Mouse (Mus musculus) heart, embryonic 15.5 days (tissue): Measurements from ENCODE around the gene 1700061G19Rik. TPM values are rescaled to one million over a fixed set of nuclear protein-coding genes. Genes with fewer than 3 reads are reported as not detected.

Experiments used
- ATAC-seq: fragments of 200-750 bp; cut with Nextera tagmentation; replicated peaks from 2 replicates; pipeline ENCODE4 v1.8.0; 2017; ENCODE audit warnings: low read depth, moderate TSS enrichment; ENCODE audit not compliant: insufficient number of reproducible peaks, insufficient read depth, low FRiP score
- H3K27ac ChIP-seq: fragments of 300-500 bp; sonication (generic); 2 replicates; pipeline ENCODE4 v1.5.1; 2015; ENCODE audit warnings: mild to moderate bottlenecking, inconsistent platforms
- H3K27me3 ChIP-seq: fragments of 300-500 bp; sonication (generic); 2 replicates; pipeline ENCODE4 v1.6.1; 2015; ENCODE audit warnings: inconsistent platforms
- H3K36me3 ChIP-seq: fragments of 300-500 bp; sonication (generic); 2 replicates; pipeline ENCODE4 v1.6.1; 2015; ENCODE audit warnings: mild to moderate bottlenecking, inconsistent platforms
- H3K4me1 ChIP-seq: fragments of 300-500 bp; sonication (generic); replicated peaks from 2 replicates; pipeline ENCODE4 v1.6.1; 2015; ENCODE audit warnings: inconsistent platforms
- H3K4me2 ChIP-seq: fragments of 300-500 bp; sonication (generic); 2 replicates; pipeline ENCODE4 v1.6.1; 2015; ENCODE audit warnings: inconsistent platforms, mild to moderate bottlenecking, moderate library complexity
- H3K4me3 ChIP-seq: fragments of 300-500 bp; sonication (generic); 2 replicates; pipeline ENCODE4 v1.5.1; 2015; ENCODE audit warnings: mild to moderate bottlenecking, inconsistent platforms
- H3K9ac ChIP-seq: fragments of 300-500 bp; sonication (generic); 2 replicates; pipeline ENCODE4 v1.6.1; 2015; ENCODE audit warnings: mild to moderate bottlenecking, inconsistent platforms
- H3K9me3 ChIP-seq: fragments of 300-500 bp; sonication (generic); replicated peaks from 2 replicates; pipeline ENCODE4 v1.6.1; 2016; ENCODE audit warnings: inconsistent platforms
- WGBS: fragments of 180-500 bp; shearing (Covaris S2); methylation state at CpG from one replicate; pipeline ENCODE4 v1.1.7; 2015; ENCODE audit warnings: mixed read lengths; 5-methylcytosine and 5-hydroxymethylcytosine counted together
- polyA plus RNA-seq: library from polyadenylated mRNA; unstranded; fragments of >200 nt; fragmentation: Nextera tagmentation; extraction: Ambion mirVana; gene quantifications from 2 replicates; pipeline ENCODE4 v1.2.1, GENCODE M21; 2015

Gene 1700061G19Rik
- polyA plus RNA-seq, 1 experiment from 2014 or later: 0.43 TPM

DNA sequence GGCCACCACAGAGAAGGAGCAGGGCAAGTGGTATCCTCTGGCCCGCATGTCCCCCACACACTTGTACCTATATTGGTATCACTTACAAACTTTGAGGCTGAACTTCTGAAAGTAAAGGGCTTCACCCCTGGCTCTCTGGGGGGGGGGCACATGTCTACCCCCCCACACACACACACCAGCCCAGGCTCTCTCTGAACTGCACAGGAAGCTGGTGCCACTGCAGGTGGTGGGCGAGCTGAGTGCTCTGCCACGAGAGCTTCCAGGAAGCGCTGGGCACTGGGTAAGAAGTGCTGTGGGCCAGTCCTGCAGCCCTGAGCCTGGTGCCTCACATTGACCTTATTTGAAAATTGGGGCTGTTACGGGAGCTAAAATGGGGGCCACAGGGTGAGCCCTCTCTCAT is 31.6 kb upstream of the 1700061G19Rik start:
- no peak overlapping the region for H3K9ac ChIP-seq
- no peaks in the 10 kb centered on the region for H3K4me1 ChIP-seq
- ATAC-seq: no peak
- H3K27ac ChIP-seq: no peak overlapping the region
- H3K4me3 ChIP-seq: no peak overlapping the region
- H3K4me2 ChIP-seq: no peak overlapping the region
- 81% methylated on average over 5 of the region's 5 CpGs for WGBS
- H3K36me3 ChIP-seq: no peaks in the 10 kb centered on the region
- H3K27me3 ChIP-seq: no peaks in the 10 kb centered on the region
- H3K9me3 ChIP-seq: no peaks in the 10 kb centered on the region

DNA sequence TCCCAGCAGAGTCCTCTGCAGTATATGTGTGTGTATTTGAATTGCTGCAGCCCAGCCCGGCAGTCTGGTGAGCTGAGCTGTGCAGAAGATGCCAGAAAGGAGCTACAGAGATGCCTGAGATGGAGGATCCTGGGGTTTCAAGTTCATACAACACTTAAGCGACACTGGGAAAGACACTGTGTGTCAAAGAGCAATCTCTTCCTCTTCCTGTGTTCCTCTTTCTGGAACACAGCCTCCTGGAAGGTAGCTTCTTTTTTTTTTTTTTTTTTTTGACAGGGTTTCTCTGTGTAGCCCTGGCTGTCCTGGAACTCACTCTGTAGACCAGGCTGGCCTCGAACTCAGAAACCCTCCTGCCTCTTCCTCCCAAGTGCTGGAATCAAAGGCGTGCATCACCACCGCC is 26.5 kb upstream of the 1700061G19Rik start:
- Histone ChIP-seq H3K4me2 (no peak overlapping the region), H3K9me3 (no peaks in the 10 kb centered on the region), H3K9ac (no peak overlapping the region), H3K27me3 (no peaks in the 10 kb centered on the region), H3K4me1 (no peaks in the 10 kb centered on the region), H3K27ac (no peak overlapping the region), H3K4me3 (no peak overlapping the region), H3K36me3 (no peaks in the 10 kb centered on the region)
- WGBS: 79% methylated on average over 5 of the region's 5 CpGs
- no peak for ATAC-seq

DNA sequence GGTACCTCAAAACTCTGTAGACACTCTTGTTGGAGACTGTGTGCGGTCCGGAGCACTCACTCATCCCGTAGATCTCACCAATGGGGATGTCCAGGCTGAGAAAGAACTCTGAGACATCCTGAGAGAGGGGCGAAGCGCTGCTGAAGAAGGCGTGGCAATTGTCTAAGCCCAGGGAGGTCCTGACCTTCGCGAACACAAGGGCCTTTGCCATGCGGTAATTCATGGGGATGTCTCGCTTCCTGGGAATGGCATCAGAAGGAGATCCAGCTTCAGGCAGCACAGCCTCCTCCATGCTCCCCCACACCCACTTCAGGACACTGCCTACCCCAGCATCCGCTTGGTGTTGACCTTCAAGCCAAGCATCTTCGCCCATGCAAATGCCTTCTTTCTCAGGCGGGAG is 25.6 kb upstream of the 1700061G19Rik start:
- ATAC-seq: no peak
- no peaks in the 10 kb centered on the region for H3K27me3 ChIP-seq
- no peaks in the 10 kb centered on the region for H3K36me3 ChIP-seq
- H3K4me3 ChIP-seq: no peak overlapping the region
- H3K4me1 ChIP-seq: no peaks in the 10 kb centered on the region
- no peak overlapping the region for H3K27ac ChIP-seq
- no peaks in the 10 kb centered on the region for H3K9me3 ChIP-seq
- no peak overlapping the region for H3K9ac ChIP-seq
- no peak overlapping the region for H3K4me2 ChIP-seq
- WGBS: 78% methylated on average over 13 of the region's 13 CpGs

DNA sequence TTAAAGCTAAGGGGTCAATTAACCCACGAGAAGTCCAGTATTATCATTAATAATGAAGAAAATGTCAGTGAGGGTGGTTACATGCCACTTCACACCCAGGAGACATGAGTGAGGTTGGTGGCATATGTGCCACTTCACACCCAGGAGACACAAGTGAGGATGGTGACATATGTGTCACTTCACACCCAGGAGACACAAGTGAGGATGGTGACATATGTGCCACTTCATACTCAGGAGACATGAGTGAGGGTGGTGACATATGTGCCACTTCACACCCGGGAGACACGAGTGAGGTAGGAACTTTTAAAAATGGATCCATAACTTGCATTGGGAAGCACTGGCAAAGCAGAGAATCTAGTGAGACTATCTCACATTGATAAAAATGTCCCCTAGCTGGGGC is 24.1 kb upstream of the 1700061G19Rik start:
- no peak for ATAC-seq
- H3K4me2 ChIP-seq: no peak overlapping the region
- no peaks in the 10 kb centered on the region for H3K27me3 ChIP-seq
- no peak overlapping the region for H3K27ac ChIP-seq
- H3K4me1 ChIP-seq: no peaks in the 10 kb centered on the region
- H3K9ac ChIP-seq: no peak overlapping the region
- no peaks in the 10 kb centered on the region for H3K9me3 ChIP-seq
- no peak overlapping the region for H3K4me3 ChIP-seq
- 49% methylated on average over 3 of the region's 3 CpGs for WGBS
- no peaks in the 10 kb centered on the region for H3K36me3 ChIP-seq

DNA sequence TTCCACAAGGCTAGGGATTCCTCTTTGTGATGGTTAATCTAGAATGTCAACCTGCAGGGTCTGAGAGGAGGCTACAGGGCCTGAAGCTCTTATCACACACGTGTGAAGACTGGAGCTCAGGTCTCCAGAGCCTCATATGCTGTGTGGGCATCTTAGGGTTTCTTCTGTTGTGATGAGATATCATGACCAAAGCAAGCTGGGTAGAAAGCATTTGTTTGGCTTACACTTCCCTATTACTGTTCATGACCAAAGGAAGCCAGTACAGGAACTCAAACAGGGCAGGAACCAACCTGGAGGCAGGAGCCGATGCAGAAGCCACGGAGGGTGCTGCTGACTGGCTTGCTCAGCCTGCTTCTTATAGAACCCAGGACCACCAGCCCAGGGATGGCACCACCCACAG is 19.9 kb upstream of the 1700061G19Rik start:
- no peaks in the 10 kb centered on the region for H3K36me3 ChIP-seq
- H3K27ac ChIP-seq: no peak overlapping the region
- WGBS: 65% methylated on average over 3 of the region's 3 CpGs
- H3K9ac ChIP-seq: no peak overlapping the region
- ATAC-seq: no peak
- no peaks in the 10 kb centered on the region for H3K9me3 ChIP-seq
- no peak overlapping the region for H3K4me3 ChIP-seq
- no peak overlapping the region for H3K4me2 ChIP-seq
- no peaks in the 10 kb centered on the region for H3K27me3 ChIP-seq
- H3K4me1 ChIP-seq: peaks cover 14% of the 10 kb centered on the region

DNA sequence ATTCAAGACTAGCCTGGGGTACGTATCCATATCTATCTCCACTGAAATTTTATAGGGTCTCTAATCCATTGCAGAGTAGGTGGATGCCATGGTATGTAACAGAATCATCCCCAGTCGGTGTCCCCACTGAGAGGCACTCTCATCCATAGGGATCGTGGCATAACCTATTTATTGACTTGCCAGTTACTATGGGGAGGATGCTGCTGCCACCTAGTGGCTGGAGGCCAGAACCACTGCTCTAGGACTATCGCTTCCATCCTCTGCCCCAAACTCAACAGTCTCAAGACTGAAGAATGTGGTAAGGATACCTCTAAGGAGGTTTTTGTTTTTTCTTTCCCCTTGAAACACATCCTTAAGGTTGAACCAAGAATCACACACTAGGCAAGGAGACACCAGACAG is 17.1 kb upstream of the 1700061G19Rik start:
- Histone ChIP-seq H3K4me1 (peaks cover 14% of the 10 kb centered on the region), H3K4me3 (no peak overlapping the region), H3K9me3 (no peaks in the 10 kb centered on the region), H3K9ac (no peak overlapping the region), H3K27me3 (no peaks in the 10 kb centered on the region), H3K4me2 (no peak overlapping the region), H3K36me3 (no peaks in the 10 kb centered on the region), H3K27ac (peak overlapping the region; percentile 77)
- no peak for ATAC-seq
- 45% methylated on average over 4 of the region's 4 CpGs for WGBS

DNA sequence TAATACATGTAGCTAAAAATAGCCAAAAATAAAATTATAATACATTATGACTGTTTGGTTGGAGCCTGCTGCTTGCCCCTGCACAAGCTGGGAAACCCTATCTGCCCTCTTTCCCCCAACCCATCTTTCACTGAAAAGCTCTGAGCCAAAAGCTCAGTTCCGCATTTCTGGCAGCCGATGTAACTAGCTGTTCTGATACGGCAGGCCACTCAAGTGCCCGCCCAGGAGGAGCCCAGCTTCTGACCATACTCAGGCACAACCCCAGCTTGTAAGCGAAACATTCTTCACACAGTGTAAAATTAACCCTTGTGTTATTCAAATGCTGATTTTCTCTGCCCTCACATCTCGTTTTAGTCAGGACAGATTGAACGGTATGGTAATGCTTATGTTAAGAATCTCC is 16.4 kb upstream of the 1700061G19Rik start:
- Histone ChIP-seq H3K9ac (no peak overlapping the region), H3K27me3 (no peaks in the 10 kb centered on the region), H3K9me3 (no peaks in the 10 kb centered on the region), H3K4me3 (no peak overlapping the region), H3K36me3 (no peaks in the 10 kb centered on the region), H3K27ac (peak overlapping the region; percentile 77), H3K4me1 (peaks cover 14% of the 10 kb centered on the region), H3K4me2 (peak overlapping the region; percentile 11; the same call in 1 of the 2 replicates)
- ATAC-seq: peak; percentile 79
- WGBS: 24% methylated on average over 7 of the region's 7 CpGs

DNA sequence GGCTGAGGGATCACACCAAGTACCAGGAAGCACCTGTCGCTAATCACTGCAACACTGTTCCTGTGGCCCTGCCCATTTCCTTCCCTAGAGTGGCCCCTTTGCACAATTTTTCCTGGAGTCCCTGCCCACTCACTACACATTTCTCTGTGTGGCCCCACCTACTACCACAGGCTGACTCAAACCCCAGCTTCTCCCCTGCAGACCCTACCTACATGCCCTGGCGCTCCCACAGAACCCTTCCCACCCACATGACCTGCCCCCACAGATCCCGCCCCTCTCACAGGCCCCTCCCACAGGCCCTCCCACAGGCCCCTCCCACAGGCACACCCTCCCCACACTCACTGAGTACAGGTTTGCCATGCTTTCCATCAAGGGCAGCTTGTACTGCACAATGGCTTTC is 14.1 kb upstream of the 1700061G19Rik start:
- Histone ChIP-seq H3K36me3 (no peaks in the 10 kb centered on the region), H3K9me3 (no peaks in the 10 kb centered on the region), H3K4me3 (no peak overlapping the region), H3K9ac (no peak overlapping the region), H3K27ac (no peak overlapping the region), H3K4me2 (no peak overlapping the region), H3K4me1 (peaks cover 14% of the 10 kb centered on the region), H3K27me3 (no peaks in the 10 kb centered on the region)
- no peak for ATAC-seq
- WGBS: 43% methylated on average over 3 of the region's 3 CpGs

DNA sequence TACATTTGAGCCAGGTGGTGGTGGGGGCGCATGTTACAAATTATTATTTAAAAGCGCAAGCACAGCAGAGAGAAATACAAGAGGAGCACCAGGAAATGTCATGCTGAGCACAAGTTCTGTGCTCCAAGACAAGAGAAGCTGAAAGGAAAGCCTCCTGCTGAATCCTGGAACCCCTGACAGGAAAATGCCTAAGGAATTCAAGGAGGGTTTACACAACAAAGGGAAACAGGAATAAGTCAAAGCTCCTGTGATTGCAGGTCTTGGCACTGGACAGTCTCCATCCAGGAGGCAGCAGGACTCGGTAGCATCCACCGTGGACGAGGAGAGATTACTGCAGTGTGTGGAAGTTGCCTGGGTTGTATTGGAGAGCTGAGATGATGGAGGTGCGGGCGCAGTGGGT is 9.2 kb upstream of the 1700061G19Rik start:
- no peak overlapping the region for H3K9ac ChIP-seq
- no peaks in the 10 kb centered on the region for H3K36me3 ChIP-seq
- H3K4me2 ChIP-seq: no peak overlapping the region
- 78% methylated on average over 7 of the region's 7 CpGs for WGBS
- H3K9me3 ChIP-seq: no peaks in the 10 kb centered on the region
- H3K4me1 ChIP-seq: no peaks in the 10 kb centered on the region
- H3K4me3 ChIP-seq: no peak overlapping the region
- no peak overlapping the region for H3K27ac ChIP-seq
- no peak for ATAC-seq
- no peaks in the 10 kb centered on the region for H3K27me3 ChIP-seq

DNA sequence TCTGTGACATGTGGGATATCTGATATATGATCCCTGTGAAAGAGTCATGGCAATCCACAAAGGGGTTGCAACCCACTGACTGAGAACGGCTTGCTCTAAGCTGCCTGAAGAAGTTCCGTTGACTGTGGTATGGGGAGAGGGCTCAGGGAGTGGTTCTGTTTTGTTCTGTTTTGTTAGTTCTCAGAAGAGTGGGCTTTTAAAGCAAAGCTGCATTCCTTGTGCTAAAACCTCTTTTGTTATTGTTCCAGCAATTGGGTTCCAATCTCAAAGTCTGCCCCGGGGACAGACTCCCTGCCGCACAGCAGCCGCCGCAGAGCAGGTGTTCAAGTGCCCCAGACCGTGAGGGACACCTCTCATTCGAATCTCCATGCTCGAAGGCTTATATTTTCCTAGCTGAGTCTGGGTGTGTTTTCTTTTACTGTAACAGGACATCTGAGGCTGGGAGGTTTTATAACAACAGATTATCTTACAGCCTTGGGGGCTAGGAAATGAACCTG is 5.7 kb upstream of the 1700061G19Rik start:
- Histone ChIP-seq H3K36me3 (no peaks in the 10 kb centered on the region), H3K4me3 (no peak overlapping the region), H3K9ac (no peak overlapping the region), H3K27me3 (no peaks in the 10 kb centered on the region), H3K27ac (no peak overlapping the region), H3K4me2 (no peak overlapping the region), H3K9me3 (no peaks in the 10 kb centered on the region), H3K4me1 (no peaks in the 10 kb centered on the region)
- ATAC-seq: no peak
- WGBS: 80% methylated on average over 9 of the region's 9 CpGs

DNA sequence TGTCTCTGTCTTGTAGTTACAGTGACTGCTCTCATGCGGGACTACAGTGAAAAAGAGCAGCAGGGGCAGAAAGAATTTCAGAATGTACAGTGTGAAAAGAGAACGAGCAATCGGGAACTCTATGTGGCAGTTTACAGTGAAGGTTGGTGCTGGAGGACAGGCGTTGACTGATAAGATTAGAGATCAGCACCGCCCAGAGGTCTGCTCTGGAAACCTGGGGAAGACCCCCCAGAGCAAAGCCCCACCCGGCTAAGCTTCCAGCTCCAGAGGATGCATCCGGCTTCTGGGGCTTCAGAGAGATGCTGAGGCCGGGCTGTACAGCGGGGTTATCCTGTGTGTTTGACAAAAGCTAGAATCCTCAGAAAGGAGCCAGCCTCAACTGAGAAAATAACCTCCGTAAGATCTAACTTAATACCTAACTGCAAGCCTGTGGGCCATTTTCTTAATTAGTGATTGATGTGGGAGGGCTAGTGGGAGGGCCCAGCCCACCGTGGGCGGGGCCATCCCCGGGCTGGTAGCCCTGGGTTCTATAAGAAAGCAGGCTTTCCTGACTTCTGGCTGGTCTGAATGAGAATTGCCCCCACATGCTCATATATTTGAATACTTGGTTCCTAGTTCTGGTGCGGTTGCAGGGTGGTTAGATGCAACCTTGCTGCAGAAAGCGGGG is 4.9 kb upstream of the 1700061G19Rik start:
- ATAC-seq: no peak
- Histone ChIP-seq H3K4me1 (no peaks in the 10 kb centered on the region), H3K27me3 (no peaks in the 10 kb centered on the region), H3K9ac (no peak overlapping the region), H3K4me3 (no peak overlapping the region), H3K9me3 (no peaks in the 10 kb centered on the region), H3K36me3 (no peaks in the 10 kb centered on the region), H3K27ac (no peak overlapping the region), H3K4me2 (no peak overlapping the region)
- 49% methylated on average over 15 of the region's 15 CpGs for WGBS

DNA sequence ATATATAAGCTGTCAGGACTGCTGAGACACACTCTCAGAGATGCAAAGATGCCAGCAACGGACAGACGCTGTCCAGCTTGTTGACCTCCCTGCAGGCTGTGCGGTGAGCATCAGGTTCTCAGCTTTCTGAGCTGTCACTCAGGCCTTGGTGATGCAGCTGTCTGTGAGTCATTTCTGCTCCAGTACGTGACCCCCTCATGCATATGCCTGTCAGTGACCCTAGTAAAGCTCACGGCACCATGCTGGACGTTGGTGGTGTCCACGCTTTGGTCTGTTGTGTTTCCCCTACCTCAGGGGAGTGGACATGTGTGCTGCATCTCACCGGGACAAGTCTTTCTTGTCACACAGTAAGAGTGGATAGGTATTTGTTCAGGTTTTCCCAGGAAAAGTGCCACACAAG is 3.5 kb upstream of the 1700061G19Rik start:
- ATAC-seq: no peak
- Histone ChIP-seq H3K27ac (no peak overlapping the region), H3K4me3 (no peak overlapping the region), H3K9me3 (no peaks in the 10 kb centered on the region), H3K27me3 (no peaks in the 10 kb centered on the region), H3K4me1 (no peaks in the 10 kb centered on the region), H3K4me2 (no peak overlapping the region), H3K9ac (no peak overlapping the region), H3K36me3 (no peaks in the 10 kb centered on the region)
- 64% methylated on average over 8 of the region's 8 CpGs for WGBS
